Mouse (Mus musculus) stomach, postnatal 0 days (tissue): ENCODE measurements around the gene Kynu.

ENCODE experiments used
- CTCF ChIP-seq: IDR thresholded peaks from 2 replicates; pipeline ENCODE4 v1.5.1; 2016; ENCODE audit warnings: antibody characterized with exemption, low read depth, mild to moderate bottlenecking, moderate library complexity
- EP300 ChIP-seq: optimal IDR thresholded peaks from 2 replicates; pipeline ENCODE3; 2016; ENCODE audit warnings: antibody characterized with exemption

- TF ChIP-seq EP300 (no peak), CTCF (no peak)
These were observed 7.7 kb downstream of the Kynu start for GRCm38 (mm10) chr2:43562779-43563178.
